ENCODE assay signal across 19 mouse cellular contexts in the genomic region with DNA sequence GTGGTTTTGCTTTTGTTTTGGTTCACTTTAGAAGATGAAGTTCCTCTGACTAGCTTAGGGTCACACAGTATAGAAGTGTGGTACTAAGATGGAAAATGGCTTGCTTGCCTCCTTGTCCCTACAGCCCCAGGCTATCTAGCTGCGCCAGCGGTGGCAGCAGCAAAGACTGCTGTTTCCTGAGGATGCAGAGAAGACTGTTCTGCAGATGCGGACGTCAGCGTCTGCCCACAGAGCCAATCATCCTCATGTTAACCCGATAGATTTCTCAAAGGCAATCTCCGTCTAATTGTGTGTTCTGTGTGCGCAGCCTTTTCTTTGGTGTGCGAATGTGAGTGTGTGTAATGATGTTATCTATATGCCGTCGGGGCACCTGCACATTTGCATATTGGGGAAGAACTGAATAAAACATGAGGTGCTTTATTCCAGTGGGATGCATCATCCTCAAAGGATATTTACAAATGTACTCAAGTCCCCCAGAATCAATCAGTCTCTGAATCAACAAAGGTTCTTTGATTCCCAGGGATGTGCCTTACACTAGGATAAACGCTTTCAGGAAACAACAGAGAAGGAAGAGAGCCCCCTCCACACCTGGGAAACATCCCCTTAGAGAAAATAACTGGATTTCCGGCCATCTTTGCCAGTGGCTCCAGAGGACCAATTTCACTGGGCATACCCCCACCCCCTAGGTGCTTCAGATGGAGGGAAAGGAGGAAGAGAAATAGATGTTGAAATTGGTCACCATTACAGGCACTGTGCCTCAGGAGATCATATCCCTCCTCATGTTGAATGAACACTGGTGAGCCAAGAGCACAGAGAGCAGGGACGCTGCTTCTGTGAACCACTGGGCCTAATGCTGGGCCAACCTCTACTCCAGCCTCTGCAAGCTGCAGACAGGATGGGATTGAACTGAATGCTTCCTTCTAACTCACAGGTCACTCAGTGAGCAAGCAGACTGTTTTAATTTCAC.
DNase-seq lines count a peak whose midpoint lies in the region; ATAC-seq lines count a peak whose summit lies in the region.
"Had no signal": no experiment of that assay in that cellular context is flagged by ENCODE, and none has a peak within 500 bp of the region (broad histone marks: within the 10 kb centered on the region; RNA-seq: fewer than 3 reads in every experiment).

No protein-coding gene starts in this region.

- no peaks in the 10 kb centered on the region for H3K27me3 ChIP-seq in midbrain, embryonic 11.5 days (ENCODE audit: control insufficient read depth, insufficient read depth, low read length)
- no peaks in the 10 kb centered on the region for H3K27me3 ChIP-seq in neural tube, embryonic 15.5 days (replicated peaks)
- H3K27me3 ChIP-seq in heart, embryonic 10.5 days (ENCODE audit: insufficient read depth, poor library complexity, severe bottlenecking): 0 out of 2 replicates have a peak, but pooled peaks cover 3% of the 10 kb centered on the region
- H3K27me3 ChIP-seq: CH12.LX; liver, embryonic 13.5 days; stomach, embryonic 15.5 days had no signal

- no peak overlapping the region for H3K4me2 ChIP-seq in midbrain, embryonic 11.5 days
- peak overlapping the region; percentile 5; the same call in 1 of the 2 replicates for H3K4me2 ChIP-seq in neural tube, embryonic 15.5 days
- H3K4me2 ChIP-seq: liver, embryonic 13.5 days; stomach, embryonic 15.5 days had no signal

- DNase-seq in embryo, embryonic 11 days: peak; percentile 19
- no peak for DNase-seq in embryo, embryonic 10.5 days (ENCODE audit: low spot score)
- DNase-seq in midbrain, embryonic 11.5 days (ENCODE audit: low spot score, missing footprints): peak; percentile 86
- DNase-seq in heart, embryonic 10.5 days (ENCODE audit: low spot score): no peak
- DNase-seq in ovary, postnatal 14 days (ENCODE audit: low spot score): no peak
- no peak for DNase-seq in cerebellum, adult 9-10 months
- DNase-seq: heart, adult 18-20 months; heart, postnatal 14 days; kidney, adult 2 months; kidney, postnatal 4 days; layer of hippocampus, postnatal 36 days; liver, embryonic 13.5 days; lung, postnatal 10 days; thymus, postnatal 4 days had no signal

- peak; percentile 4 to 25; a peak in 1 of 4 replicates for ATAC-seq in hematopoietic stem cell, adult 5-6 weeks (replicated peaks in 1 of 2; ENCODE audit: insufficient read depth in 1 of 2, low FRiP score in 2 of 2, low TSS enrichment in 1 of 2, low read depth in 1 of 2, poor library complexity in 2 of 2, severe bottlenecking in 2 of 2)
- ATAC-seq in midbrain, embryonic 11.5 days (ENCODE audit: low FRiP score): peak; percentile 87
- ATAC-seq in neural tube, embryonic 15.5 days (ENCODE audit: low FRiP score): peak; percentile 63; the same call in 1 of the 2 replicates

- H3K27ac ChIP-seq in midbrain, embryonic 11.5 days (ENCODE audit: low read depth, low read length): peak overlapping the region; percentile 68
- H3K27ac ChIP-seq in neural tube, embryonic 15.5 days (replicated peaks): peak overlapping the region; percentile 58
- no peak overlapping the region for H3K27ac ChIP-seq in heart, embryonic 10.5 days
- H3K27ac ChIP-seq: limb, embryonic 10.5 days; liver, embryonic 13.5 days; stomach, embryonic 15.5 days had no signal

- 42% methylated on average over 14 of the region's 14 CpGs for WGBS in midbrain, embryonic 11.5 days
- 20% methylated on average over 14 of the region's 14 CpGs for WGBS in neural tube, embryonic 15.5 days
- WGBS in heart, embryonic 10.5 days: 48% methylated on average over 14 of the region's 14 CpGs

- H3K9me3 ChIP-seq in midbrain, embryonic 11.5 days (ENCODE audit: control insufficient read depth, low read length): no peaks in the 10 kb centered on the region
- H3K9me3 ChIP-seq in neural tube, embryonic 15.5 days (replicated peaks): no peaks in the 10 kb centered on the region
- no peaks in the 10 kb centered on the region for H3K9me3 ChIP-seq in heart, embryonic 10.5 days
- H3K9me3 ChIP-seq: limb, embryonic 10.5 days; liver, embryonic 13.5 days; stomach, embryonic 15.5 days had no signal

- 0 out of 2 replicates have a peak, but pooled peaks cover 3% of the 10 kb centered on the region for H3K4me1 ChIP-seq in midbrain, embryonic 11.5 days (ENCODE audit: control insufficient read depth, insufficient read depth, low read length)
- peaks cover 18% of the 10 kb centered on the region for H3K4me1 ChIP-seq in neural tube, embryonic 15.5 days
- H3K4me1 ChIP-seq in heart, embryonic 10.5 days: no peaks in the 10 kb centered on the region
- H3K4me1 ChIP-seq: liver, embryonic 13.5 days; stomach, embryonic 15.5 days had no signal

- no peaks in the 10 kb centered on the region for H3K36me3 ChIP-seq in midbrain, embryonic 11.5 days (ENCODE audit: control insufficient read depth, insufficient read depth, low read length)
- H3K36me3 ChIP-seq in neural tube, embryonic 15.5 days: no peaks in the 10 kb centered on the region
- no peaks in the 10 kb centered on the region for H3K36me3 ChIP-seq in heart, embryonic 10.5 days
- H3K36me3 ChIP-seq: limb, embryonic 10.5 days; liver, embryonic 13.5 days; stomach, embryonic 15.5 days had no signal

- peak overlapping the region; percentile 20; the same call in 1 of the 2 replicates for H3K9ac ChIP-seq in midbrain, embryonic 11.5 days (ENCODE audit: low read length)
- H3K9ac ChIP-seq in neural tube, embryonic 15.5 days (replicated peaks): no peak overlapping the region
- H3K9ac ChIP-seq: liver, embryonic 13.5 days; stomach, embryonic 15.5 days had no signal

- H3K4me3 ChIP-seq in midbrain, embryonic 11.5 days (ENCODE audit: low read depth, low read length): no peak overlapping the region
- H3K4me3 ChIP-seq in neural tube, embryonic 15.5 days (replicated peaks): no peak overlapping the region
- no peak overlapping the region for H3K4me3 ChIP-seq in heart, embryonic 10.5 days
- H3K4me3 ChIP-seq: limb, embryonic 10.5 days; liver, embryonic 13.5 days; stomach, embryonic 15.5 days had no signal

Comparison
In these comparisons a context has a peak if more than half of its experiments do, and no peak if none do; other contexts are left out.
1. DNase-seq: peak in embryo, embryonic 11 days (single experiment) and midbrain, embryonic 11.5 days (single experiment); none in embryo, embryonic 10.5 days (single experiment), heart, embryonic 10.5 days (single experiment), ovary, postnatal 14 days (single experiment) and cerebellum, adult 9-10 months (single experiment).
2. ATAC-seq: peak in every context shown above with its lines; median percentile 87 in midbrain, embryonic 11.5 days; 63 in neural tube, embryonic 15.5 days; 14 in hematopoietic stem cell, adult 5-6 weeks.